8 mouse cellular contexts compared by ENCODE assay signal in genomic region chr15:100729281-100729985, GRCm38 (mm10). TPM values are rescaled to one million over a fixed set of nuclear protein-coding genes. Genes with fewer than 3 reads are reported as not detected.
DNase-seq lines count a peak whose midpoint lies in the region; ATAC-seq lines count a peak whose summit lies in the region.

Gene Galnt6, minus strand, starts transcription at chr15:100729376.

- H3K9me3 ChIP-seq in hindbrain, embryonic 15.5 days: no peaks in the 10 kb centered on the region
- H3K9me3 ChIP-seq in lung, embryonic 16.5 days (ENCODE audit: control insufficient read depth, low read length): no peaks in the 10 kb centered on the region

- H3K36me3 ChIP-seq in hindbrain, embryonic 15.5 days: no peaks in the 10 kb centered on the region
- H3K36me3 ChIP-seq in lung, embryonic 16.5 days (ENCODE audit: control insufficient read depth, insufficient read depth, low read length): no peaks in the 10 kb centered on the region

- peak within 1 kb of the TSS; percentile 36 for H3K4me3 ChIP-seq in hindbrain, embryonic 15.5 days
- peak within 1 kb of the TSS; percentile 34 for H3K4me3 ChIP-seq in lung, embryonic 16.5 days (ENCODE audit: low read length)

- ATAC-seq in hindbrain, embryonic 15.5 days (ENCODE audit: low FRiP score, low read depth): no peak
- ATAC-seq in lung, embryonic 16.5 days (ENCODE audit: low read depth): no peak
- peak; percentile 34 for ATAC-seq in neutrophil, adult 5-6 weeks (ENCODE audit: extremely low read depth, insufficient number of reproducible peaks, low FRiP score, poor library complexity, severe bottlenecking)

- 4% methylated on average over 57 of the region's 57 CpGs for WGBS in hindbrain, embryonic 15.5 days
- WGBS in lung, embryonic 16.5 days: 7% methylated on average over 40 of the region's 57 CpGs

- H3K27me3 ChIP-seq in hindbrain, embryonic 15.5 days: peaks cover 37% of the 10 kb centered on the region
- H3K27me3 ChIP-seq in lung, embryonic 16.5 days (ENCODE audit: control insufficient read depth, insufficient read depth, low read depth, low read length): peaks cover 46% of the 10 kb centered on the region

- peak; percentile 26 for DNase-seq in ovary, postnatal 36 days (ENCODE audit: low spot score)
- no peak for DNase-seq in ovary, postnatal 10 days (ENCODE audit: low spot score)
- DNase-seq in embryo, embryonic 10.5 days (ENCODE audit: low spot score): peak; percentile 33
- no peak for DNase-seq in frontal cortex, postnatal 10 days (ENCODE audit: low spot score in 2 of 2)
- no peak for DNase-seq in frontal cortex, postnatal 36 days (ENCODE audit: low spot score in 2 of 2)

- H3K4me1 ChIP-seq in hindbrain, embryonic 15.5 days (replicated peaks): peaks cover 10% of the 10 kb centered on the region
- H3K4me1 ChIP-seq in lung, embryonic 16.5 days (replicated peaks; ENCODE audit: control insufficient read depth, insufficient read depth, low read length): peaks cover 7% of the 10 kb centered on the region; the same call in 1 of the 2 replicates

- no peak within 1 kb of the TSS for H3K27ac ChIP-seq in hindbrain, embryonic 15.5 days (replicated peaks)
- no peak within 1 kb of the TSS for H3K27ac ChIP-seq in lung, embryonic 16.5 days (ENCODE audit: low read length)

- H3K4me2 ChIP-seq in hindbrain, embryonic 15.5 days: peak within 1 kb of the TSS; percentile 58
- peak within 1 kb of the TSS; percentile 53 for H3K4me2 ChIP-seq in lung, embryonic 16.5 days (ENCODE audit: low read depth, low read length)

- H3K9ac ChIP-seq in hindbrain, embryonic 15.5 days: no peak within 1 kb of the TSS
- H3K9ac ChIP-seq in lung, embryonic 16.5 days (ENCODE audit: low read length): no peak within 1 kb of the TSS

RNA-seq across cellular contexts. Expression of gene Galnt6, which starts in this region (rescaled TPM):
- polyA plus RNA-seq in hindbrain, embryonic 15.5 days (2015; fragmentation: Nextera tagmentation; extraction: Ambion mirVana): 0.14 and 0.25 TPM in 2 replicates
- polyA plus RNA-seq in lung, embryonic 16.5 days (2015; fragmentation: Nextera tagmentation; extraction: Ambion mirVana): 0.67 and 1.3 TPM in 2 replicates
- 32.4 and 33.1 TPM in 2 replicates for total RNA-seq in neutrophil, adult 5-6 weeks (2017)

Comparison
In these comparisons a context has a peak if more than half of its experiments do, and no peak if none do; other contexts are left out.
1. DNase-seq: peak in ovary, postnatal 36 days (single experiment) and embryo, embryonic 10.5 days (single experiment); none in ovary, postnatal 10 days (single experiment), frontal cortex, postnatal 10 days (0 of 2) and frontal cortex, postnatal 36 days (0 of 2).